Mouse (Mus musculus) liver, adult 2 months (tissue): ENCODE data around the gene Atp6v1g2.

Experiments
- CTCF ChIP-seq: fragments of 200-500 bp; IDR thresholded peaks from 2 replicates; pipeline ENCODE4 v1.5.1; 2011; ENCODE audit warnings: low read depth, low read length, control low read depth
- POLR2A ChIP-seq: fragments of 200-500 bp; IDR thresholded peaks from 2 replicates; pipeline ENCODE4 v1.6.1; 2011; ENCODE audit warnings: low read length, control low read depth; ENCODE audit not compliant: insufficient read depth; ENCODE audit errors: extremely low read depth

GRCm38 (mm10) chr17:35204494-35205379, 28.7 kb upstream of the Atp6v1g2 start, which contains the start of gene Lta:
- TF ChIP-seq POLR2A (no peak), CTCF (no peak)
